8 mouse cellular contexts compared by ENCODE assay signal in the genomic region with DNA sequence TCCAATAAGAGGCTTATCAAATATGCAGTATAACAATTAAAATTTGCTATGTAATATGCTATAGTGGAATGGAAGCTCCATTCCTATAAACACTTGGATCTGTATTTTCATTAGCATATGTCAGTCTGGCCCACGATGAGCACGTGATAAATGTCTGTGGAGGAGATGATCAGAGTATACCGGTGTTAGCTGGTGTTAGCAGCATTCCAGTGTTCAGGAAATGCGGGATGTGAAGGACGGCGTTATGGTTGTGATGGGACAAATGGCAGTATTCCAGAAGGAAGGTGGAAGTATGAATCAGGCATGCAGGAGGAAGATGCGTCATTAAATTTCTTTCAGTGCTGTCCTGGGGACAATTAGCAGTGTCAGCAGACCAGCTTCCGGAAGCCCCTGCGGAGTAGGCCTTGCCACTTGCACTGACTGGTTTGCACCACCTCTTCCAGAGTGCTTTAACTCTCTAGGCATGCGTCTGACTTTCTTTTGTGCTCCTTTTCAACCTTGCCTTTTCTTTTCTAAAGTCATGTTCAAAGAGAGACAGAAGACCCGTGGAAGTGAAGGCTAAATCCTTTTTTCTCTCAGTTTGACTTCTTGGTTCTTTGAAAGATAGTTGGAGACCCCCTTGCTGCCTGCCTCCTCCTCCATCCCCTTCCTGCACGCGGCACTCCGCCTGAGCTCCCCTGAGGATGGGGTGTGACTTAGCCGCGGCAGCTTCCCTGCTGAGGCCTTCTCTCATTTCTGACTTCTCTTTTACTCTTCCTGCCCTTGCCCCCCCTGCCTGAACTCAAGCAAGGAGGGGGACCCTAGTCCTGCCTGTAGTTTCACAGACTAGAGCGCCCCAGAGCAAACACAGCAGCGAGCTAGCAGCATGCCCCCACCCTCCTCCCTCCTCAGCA.
DNase-seq lines count a peak whose midpoint lies in the region; ATAC-seq and TF ChIP-seq lines count a peak whose summit lies in the region.

No protein-coding gene starts in this region.

- no peaks in the 10 kb centered on the region for H3K27me3 ChIP-seq in heart, embryonic 11.5 days (ENCODE audit: control insufficient read depth, insufficient read depth, low read length)
- H3K27me3 ChIP-seq in liver, embryonic 16.5 days (ENCODE audit: control insufficient read depth, insufficient read depth, low read depth, low read length): no peaks in the 10 kb centered on the region

- H3K9ac ChIP-seq in heart, embryonic 11.5 days (ENCODE audit: low read depth, low read length): peak overlapping the region; percentile 62; the same call in 1 of the 2 replicates
- no peak overlapping the region for H3K9ac ChIP-seq in liver, embryonic 16.5 days (ENCODE audit: low read depth, low read length)

- TF ChIP-seq POLR2A in brain, embryonic 14.5 days (IDR thresholded peaks at IDR 0.05; ENCODE audit: borderline replicate concordance, extremely low read depth, insufficient read depth, insufficient read length, poor library complexity, severe bottlenecking): no peak

- no peak for TF ChIP-seq CTCF in brain, embryonic 14.5 days (IDR thresholded peaks at IDR 0.05; ENCODE audit: borderline replicate concordance, extremely low read depth, insufficient read depth, insufficient read length)

- DNase-seq in heart, adult 8-10 months (ENCODE audit: low spot score): no peak
- DNase-seq in brain, embryonic 14.5 days (ENCODE audit: low read depth): peak; percentile 59
- DNase-seq in spleen, adult 12 weeks (ENCODE audit: low spot score): peak; percentile 1
- DNase-seq in left cerebral cortex, postnatal 25 days (ENCODE audit: low spot score in 2 of 2): no peak
- DNase-seq in cerebellum, adult 8-10 months: no peak

- peak overlapping the region; percentile 52 for H3K4me2 ChIP-seq in heart, embryonic 11.5 days
- H3K4me2 ChIP-seq in liver, embryonic 16.5 days (ENCODE audit: low read depth, low read length): 0 out of 2 replicates have a peak overlapping the region, but pooled peaks have one; percentile 20

- peak; percentile 59; the same call in 1 of the 2 replicates for ATAC-seq in heart, embryonic 11.5 days (replicated peaks; ENCODE audit: insufficient number of reproducible peaks, low FRiP score, low TSS enrichment)
- ATAC-seq in hematopoietic stem cell, adult 5-6 weeks (replicated peaks in 1 of 2; ENCODE audit: insufficient read depth in 1 of 2, low FRiP score in 2 of 2, low TSS enrichment in 1 of 2, low read depth in 1 of 2, poor library complexity in 2 of 2, severe bottlenecking in 2 of 2): peak; percentile 97 to 98
- ATAC-seq in liver, embryonic 16.5 days (ENCODE audit: low read depth): peak; percentile 47

- no peak overlapping the region for H3K4me3 ChIP-seq in heart, embryonic 11.5 days (ENCODE audit: low read depth, low read length)
- H3K4me3 ChIP-seq in liver, embryonic 16.5 days (ENCODE audit: low read depth, low read length): no peak overlapping the region

- 0 out of 2 replicates have a peak overlapping the region, but pooled peaks have one; percentile 15 for H3K27ac ChIP-seq in heart, embryonic 11.5 days (ENCODE audit: low read depth, low read length)
- H3K27ac ChIP-seq in liver, embryonic 16.5 days (ENCODE audit: low read length): no peak overlapping the region

- 15% methylated on average over 18 of the region's 18 CpGs for WGBS in heart, embryonic 11.5 days (ENCODE audit: insufficient replicate concordance)
- 16% methylated on average over 18 of the region's 18 CpGs for WGBS in liver, embryonic 16.5 days (ENCODE audit: insufficient replicate concordance)

- no peaks in the 10 kb centered on the region for H3K9me3 ChIP-seq in heart, embryonic 11.5 days (replicated peaks; ENCODE audit: control insufficient read depth, low read length)
- no peaks in the 10 kb centered on the region for H3K9me3 ChIP-seq in liver, embryonic 16.5 days (replicated peaks; ENCODE audit: control insufficient read depth, low read length)

- H3K36me3 ChIP-seq in heart, embryonic 11.5 days (ENCODE audit: control insufficient read depth, insufficient read depth, low read length): no peaks in the 10 kb centered on the region
- H3K36me3 ChIP-seq in liver, embryonic 16.5 days (ENCODE audit: control insufficient read depth, insufficient read depth): no peaks in the 10 kb centered on the region

- intact Hi-C loops in left cerebral cortex, postnatal 25 days (cut with DNase I): no loop called here

- H3K4me1 ChIP-seq in heart, embryonic 11.5 days (ENCODE audit: control insufficient read depth, insufficient read depth, low read length): no peaks in the 10 kb centered on the region
- peaks cover 3% of the 10 kb centered on the region; the same call in 1 of the 2 replicates for H3K4me1 ChIP-seq in liver, embryonic 16.5 days (ENCODE audit: control insufficient read depth, low read depth, low read length)

Comparison
In these comparisons a context has a peak if more than half of its experiments do, and no peak if none do; other contexts are left out.
1. ATAC-seq: peak in every context shown above with its lines; median percentile 98 in hematopoietic stem cell, adult 5-6 weeks; 59 in heart, embryonic 11.5 days; 47 in liver, embryonic 16.5 days.
2. DNase-seq: peak in brain, embryonic 14.5 days (single experiment) and spleen, adult 12 weeks (single experiment); none in heart, adult 8-10 months (single experiment), left cerebral cortex, postnatal 25 days (0 of 2) and cerebellum, adult 8-10 months (single experiment).